In genomic region chr10:74922763-74923162, GRCm38 (mm10) we compare ENCODE assay signal across 8 mouse cellular contexts. TPM values are rescaled to one million over a fixed set of nuclear protein-coding genes. Genes with fewer than 3 reads are reported as not detected.
DNase-seq lines count a peak whose midpoint lies in the region; ATAC-seq and TF ChIP-seq lines count a peak whose summit lies in the region.

No protein-coding gene starts in this region.

- TF ChIP-seq CTCF in liver, embryonic 14.5 days (IDR thresholded peaks at IDR 0.05; ENCODE audit: low read depth) = peak; percentile 52; the same call in 1 of the 2 replicates
- TF ChIP-seq CTCF in embryonic fibroblast, embryonic 13.5 days (IDR thresholded peaks at IDR 0.05; ENCODE audit: borderline replicate concordance, insufficient read depth, low read length) = peak; percentile 64; the same call in 1 of the 2 replicates

- TF ChIP-seq EP300 in liver, embryonic 14.5 days (IDR thresholded peaks at IDR 0.05; ENCODE audit: low read depth) = no peak

- no peak for TF ChIP-seq POLR2A in embryonic fibroblast, embryonic 13.5 days (IDR thresholded peaks at IDR 0.05; ENCODE audit: low read depth, low read length)

- no peak for ATAC-seq in liver, embryonic 14.5 days (ENCODE audit: insufficient read depth)
- no peak for ATAC-seq in liver, embryonic 11.5 days (replicated peaks; ENCODE audit: low FRiP score)

- no peak for DNase-seq in liver, embryonic 14.5 days (ENCODE audit: low read depth in 3 of 3, low spot score in 3 of 3)
- no peak for DNase-seq in liver, embryonic 11.5 days (ENCODE audit: low spot score)
- DNase-seq in adrenal gland, adult 2 months = peak; percentile 89
- DNase-seq in kidney, postnatal 14 days = peak; percentile 42
- DNase-seq in telencephalon, adult 2 months (ENCODE audit: low read depth, low spot score) = peak; percentile 54
- no peak for DNase-seq in gastrocnemius, postnatal 4 days (ENCODE audit: low spot score in 2 of 2)

- H3K27ac ChIP-seq in liver, embryonic 14.5 days = no peak overlapping the region
- no peak overlapping the region for H3K27ac ChIP-seq in liver, embryonic 11.5 days (ENCODE audit: low read depth, low read length)
- H3K27ac ChIP-seq in embryonic fibroblast, embryonic 13.5 days (ENCODE audit: insufficient read depth, low read length) = no peak overlapping the region

- no peak overlapping the region for H3K4me3 ChIP-seq in liver, embryonic 14.5 days (ENCODE audit: insufficient read depth in 1 of 2, low read depth in 2 of 2, low read length in 2 of 2)
- H3K4me3 ChIP-seq in liver, embryonic 11.5 days (ENCODE audit: low read depth, low read length) = no peak overlapping the region
- H3K4me3 ChIP-seq in embryonic fibroblast, embryonic 13.5 days (ENCODE audit: insufficient read depth, low read length) = no peak overlapping the region
- H3K4me3 ChIP-seq in megakaryocyte, embryonic 14.5 days (replicated peaks) = peak overlapping the region; percentile 66

- 49% methylated on average over 6 of the region's 6 CpGs for WGBS in liver, embryonic 14.5 days (ENCODE audit: insufficient replicate concordance)
- 68% methylated on average over 6 of the region's 6 CpGs for WGBS in liver, embryonic 11.5 days

- H3K4me1 ChIP-seq in liver, embryonic 14.5 days (replicated peaks; ENCODE audit: control insufficient read depth in 2 of 2, insufficient read depth in 2 of 2, low read length in 1 of 2) = 0 out of 4 replicates have a peak, but pooled peaks cover 0 to 2% of the 10 kb centered on the region in 2 experiments
- H3K4me1 ChIP-seq in liver, embryonic 11.5 days (replicated peaks; ENCODE audit: control insufficient read depth, insufficient read depth, low read length) = peaks cover 5% of the 10 kb centered on the region
- H3K4me1 ChIP-seq in embryonic fibroblast, embryonic 13.5 days (ENCODE audit: control insufficient read depth, insufficient read depth, low read length) = no peaks in the 10 kb centered on the region
- peaks cover 55% of the 10 kb centered on the region for H3K4me1 ChIP-seq in megakaryocyte, embryonic 14.5 days

- H3K27me3 ChIP-seq in liver, embryonic 14.5 days (ENCODE audit: control insufficient read depth, insufficient read depth, low read length) = no peaks in the 10 kb centered on the region
- H3K27me3 ChIP-seq in liver, embryonic 11.5 days (replicated peaks; ENCODE audit: control insufficient read depth, insufficient read depth, low read length) = no peaks in the 10 kb centered on the region
- H3K27me3 ChIP-seq in megakaryocyte, embryonic 14.5 days (replicated peaks) = peaks cover 45% of the 10 kb centered on the region

- no peaks in the 10 kb centered on the region for H3K9me3 ChIP-seq in liver, embryonic 14.5 days (ENCODE audit: control insufficient read depth, low read length)
- no peaks in the 10 kb centered on the region for H3K9me3 ChIP-seq in liver, embryonic 11.5 days (ENCODE audit: control insufficient read depth, low read length)
- H3K9me3 ChIP-seq in megakaryocyte, embryonic 14.5 days = 0 out of 2 replicates have a peak, but pooled peaks cover 5% of the 10 kb centered on the region

- no peak overlapping the region for H3K9ac ChIP-seq in liver, embryonic 14.5 days (replicated peaks)
- no peak overlapping the region for H3K9ac ChIP-seq in liver, embryonic 11.5 days (ENCODE audit: low read depth, low read length)

- H3K4me2 ChIP-seq in liver, embryonic 14.5 days (ENCODE audit: low read depth) = no peak overlapping the region
- H3K4me2 ChIP-seq in liver, embryonic 11.5 days = no peak overlapping the region

- no peaks in the 10 kb centered on the region for H3K36me3 ChIP-seq in liver, embryonic 14.5 days (replicated peaks; ENCODE audit: control insufficient read depth, insufficient read depth, low read depth)
- no peaks in the 10 kb centered on the region for H3K36me3 ChIP-seq in liver, embryonic 11.5 days (ENCODE audit: control insufficient read depth, insufficient read depth, low read length)
- H3K36me3 ChIP-seq in megakaryocyte, embryonic 14.5 days (replicated peaks; ENCODE audit: low read length) = no peaks in the 10 kb centered on the region

RNA-seq across cellular contexts. Expression of gene Gnaz, which starts 44.2 kb away (rescaled TPM):
- polyA plus RNA-seq in liver, embryonic 14.5 days (2012; rRNA removed) = 2.1 and 2.2 TPM in 2 replicates
- polyA plus RNA-seq in liver, embryonic 14.5 days (2014; fragmentation: Nextera tagmentation; extraction: Ambion mirVana) = 2.5 and 3.9 TPM in 2 replicates
- 13.3 and 13.6 TPM in 2 replicates for polyA plus RNA-seq in liver, embryonic 11.5 days (2014; fragmentation: Nextera tagmentation; extraction: Ambion mirVana)
- 1 to 10 TPM; 2.3 to 8.2 TPM for total RNA-seq in adrenal gland, adult 2 months (2021)
- 2.4 and 7.4 TPM in 2 replicates for polyA plus RNA-seq in adrenal gland, adult 2 months (2012; rRNA removed)
- 0.38 and 0.44 TPM in 2 replicates for polyA plus RNA-seq in embryonic fibroblast, embryonic 13.5 days (2011; ENCODE audit: insufficient read length, low read depth, missing spikeins)
- polyA plus RNA-seq in megakaryocyte, embryonic 14.5 days (2012; ENCODE audit: insufficient read depth, low replicate concordance) = 224 and 350 TPM in 2 replicates
- total RNA-seq in gastrocnemius, postnatal 4 days (2021) = 1 to 10 TPM in 1 of 2 experiments, under 1 TPM in 1; 0.75 to 1.5 TPM

Comparison
In these comparisons a context has a peak if more than half of its experiments do, and no peak if none do; other contexts are left out.
1. DNase-seq: peak in adrenal gland, adult 2 months (single experiment), kidney, postnatal 14 days (single experiment) and telencephalon, adult 2 months (single experiment); none in liver, embryonic 14.5 days (0 of 3), liver, embryonic 11.5 days (single experiment) and gastrocnemius, postnatal 4 days (0 of 2).
2. RNA of gene Gnaz, which starts 44.2 kb away (polyA plus RNA-seq): 224 to 350 TPM in megakaryocyte, embryonic 14.5 days; 13.3 to 13.6 TPM in liver, embryonic 11.5 days, 2.1 to 3.9 TPM in liver, embryonic 14.5 days, 2.4 to 7.4 TPM in adrenal gland, adult 2 months and 0.38 to 0.44 TPM in embryonic fibroblast, embryonic 13.5 days; every median in the first group is over 10 times any median in the second.